Mouse (Mus musculus): Measurements from ENCODE around the gene Zc3h10.
A peak's percentile ranks its signal among the peaks of the same experiment; 100 is the strongest.

Zc3h10 gene

DNA sequence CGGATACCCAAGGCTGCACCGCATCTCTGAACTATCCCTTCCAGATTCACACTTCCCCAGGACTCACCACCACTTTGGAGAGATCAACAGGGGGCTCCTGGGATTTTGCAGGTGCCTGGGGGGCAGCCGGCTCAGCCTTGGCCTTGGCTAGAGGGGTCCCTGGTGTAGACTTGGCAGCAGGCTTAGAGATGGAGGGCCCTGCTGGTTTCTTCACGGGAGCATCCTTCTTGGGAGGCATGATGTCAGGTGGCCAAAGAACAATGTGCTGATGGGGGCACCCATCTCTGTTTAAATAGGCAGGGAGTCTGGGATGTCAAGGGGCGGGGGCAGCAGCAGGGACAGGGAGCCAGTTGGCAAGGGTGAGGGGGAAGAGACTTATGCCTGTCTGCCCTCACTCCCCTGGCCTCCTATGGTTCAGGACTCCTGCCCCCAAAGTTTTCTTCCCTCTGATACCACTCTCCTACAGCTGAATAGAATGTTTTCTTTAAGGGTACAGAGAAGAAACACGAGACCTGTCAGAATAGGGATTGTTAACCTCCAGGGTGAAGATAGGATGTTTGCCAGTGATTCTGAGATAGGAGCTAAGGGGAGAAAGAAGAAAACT, 50.3 kb downstream of the Zc3h10 start:
- no peak for DNase-seq (ENCODE audit: low spot score in 2 of 2)

DNA sequence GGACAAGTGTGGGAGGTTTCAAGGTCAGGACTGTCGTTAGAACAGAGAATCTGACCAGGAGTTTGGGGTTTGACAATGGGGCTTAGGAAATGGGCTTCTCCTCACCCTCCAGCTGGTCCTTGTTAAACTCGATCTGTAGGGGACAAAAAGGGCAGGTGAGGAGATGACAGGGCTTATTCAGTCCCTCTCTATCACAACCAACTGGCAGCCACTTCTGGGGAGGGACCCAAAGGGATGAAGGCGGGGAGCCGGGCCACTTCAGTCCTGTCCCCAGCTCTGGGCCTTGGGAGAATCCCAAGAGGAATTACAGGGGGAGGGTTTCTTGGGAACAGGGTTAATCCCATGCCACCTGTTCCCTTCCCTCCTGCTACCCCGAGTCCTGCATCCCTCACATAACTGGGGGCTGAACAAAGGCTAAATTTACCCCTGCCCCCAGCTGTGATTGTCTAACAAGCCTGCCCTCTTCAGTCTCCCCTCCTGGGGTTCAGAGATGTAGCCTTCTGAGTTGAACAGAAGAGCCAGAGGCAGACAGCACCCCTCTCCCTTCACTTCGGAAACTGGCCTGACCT, 51.0 kb downstream of the Zc3h10 start:
- DNase-seq (ENCODE audit: low spot score in 2 of 2) = no peak

DNA sequence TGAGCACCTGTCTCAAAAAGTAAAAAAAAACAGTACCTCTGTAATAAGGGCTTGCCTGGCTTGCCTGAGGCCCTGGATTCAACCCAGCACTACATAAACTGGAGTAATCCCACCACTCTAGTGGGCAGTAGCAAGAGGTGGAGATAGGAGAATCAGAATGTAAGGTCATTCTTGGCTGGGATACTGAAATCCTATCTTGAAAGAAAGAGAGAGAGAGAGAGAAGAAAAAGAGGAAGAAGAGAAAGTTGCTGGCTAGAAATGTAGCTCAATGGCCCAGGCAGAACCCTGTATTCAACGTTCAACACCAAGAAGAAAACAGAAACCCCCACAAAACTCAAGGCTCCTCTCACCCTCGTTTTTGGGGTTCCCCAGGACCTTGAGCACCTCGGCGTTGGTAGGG, 51.7 kb downstream of the Zc3h10 start:
- no peak for DNase-seq (ENCODE audit: low spot score in 2 of 2)

DNA sequence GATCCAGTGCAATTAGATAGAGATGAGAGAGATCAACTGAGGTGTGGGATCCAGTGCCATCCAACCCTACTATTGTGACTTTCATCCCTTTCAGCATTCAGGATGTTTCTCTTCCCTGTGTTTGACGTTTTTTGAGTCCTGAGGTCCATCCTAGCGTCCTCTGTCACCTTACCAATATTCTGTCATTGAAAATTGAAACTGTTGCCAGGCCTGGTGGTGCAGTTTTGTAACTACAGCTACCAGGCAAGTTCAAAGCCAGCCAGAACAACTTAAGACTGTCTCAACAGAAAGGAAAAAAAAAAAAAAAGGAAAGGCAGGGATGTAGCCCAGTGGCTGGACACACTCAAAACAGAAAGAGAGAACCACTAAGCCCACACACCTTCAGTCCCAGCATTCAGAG, 52.3 kb downstream of the Zc3h10 start:
- peak in 1 of 2 experiments; percentile 31 for DNase-seq (ENCODE audit: low spot score in 2 of 2)

DNA sequence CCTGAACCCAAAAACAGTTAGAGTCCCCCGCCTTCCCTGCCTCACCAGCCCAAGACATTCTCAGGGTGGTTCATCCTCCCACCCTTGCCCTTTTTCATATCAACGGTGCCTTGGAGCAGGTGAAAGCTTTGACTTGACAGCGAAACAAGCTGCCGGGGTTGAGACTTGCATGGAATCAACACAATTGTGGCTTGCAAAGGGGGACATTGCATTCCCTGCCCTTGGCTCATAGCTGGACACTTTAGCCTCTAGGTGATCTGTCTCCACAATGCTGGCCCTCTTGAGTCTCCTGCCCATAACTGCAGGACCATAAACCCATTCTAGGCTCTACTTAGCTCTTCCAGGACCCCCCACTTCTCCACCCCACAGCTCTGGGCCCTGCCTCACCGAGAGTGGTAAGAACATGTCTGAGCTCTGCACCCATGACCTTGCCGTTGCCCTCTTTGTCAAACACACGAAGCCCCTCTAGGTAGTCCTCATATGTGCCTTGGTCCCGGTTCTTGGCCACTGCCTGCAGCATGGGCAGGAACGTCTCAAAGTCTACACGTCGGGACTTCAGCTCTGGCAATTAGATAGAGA, 52.8 kb downstream of the Zc3h10 start:
- DNase-seq (ENCODE audit: low spot score in 2 of 2) = no peak

DNA sequence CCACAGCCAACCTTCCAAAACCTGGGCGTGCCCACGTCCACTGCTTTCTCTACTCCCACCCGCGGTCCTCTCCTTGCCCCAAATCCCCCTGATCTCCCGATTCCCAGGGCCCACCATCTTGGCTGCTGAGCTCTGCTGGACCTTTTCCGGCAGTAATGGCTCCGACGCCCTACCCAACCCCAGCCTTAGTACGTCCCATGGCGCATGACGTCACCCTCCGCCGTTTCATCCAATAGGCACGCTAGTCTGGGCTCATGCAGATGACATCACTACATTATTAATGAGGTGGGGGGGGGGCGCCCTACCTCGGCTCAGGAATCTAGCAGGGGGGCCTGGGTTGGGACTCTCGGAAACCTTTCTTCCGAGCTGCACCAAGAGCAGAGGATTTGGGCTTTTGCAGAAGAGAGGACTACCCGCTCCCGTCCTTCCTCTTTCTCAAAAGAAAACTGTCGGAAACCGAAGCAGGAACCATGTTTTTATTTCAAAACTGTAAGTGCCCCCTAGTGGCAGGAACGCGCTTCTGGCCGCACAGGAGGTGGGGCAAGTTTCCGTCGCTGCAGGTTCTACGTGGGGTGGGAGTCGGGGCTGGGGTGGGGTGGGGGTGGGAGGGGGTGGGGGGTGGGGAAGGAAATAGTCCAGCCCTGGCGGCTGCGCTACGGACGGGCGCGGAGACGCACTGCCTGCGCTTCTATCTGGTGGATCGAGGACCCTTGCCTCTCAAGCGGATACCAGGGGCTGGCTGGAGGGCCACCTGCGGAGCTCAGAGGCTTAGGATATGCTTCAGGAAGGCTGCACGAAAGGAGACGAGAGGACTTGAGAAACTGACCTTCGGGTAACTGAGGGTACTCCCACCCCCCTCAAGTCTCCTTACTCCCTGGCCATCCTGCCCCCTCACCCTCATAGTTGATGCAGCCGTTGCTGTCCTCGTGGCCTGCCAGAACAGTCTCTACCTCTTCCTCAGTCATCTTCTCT, 53.6 kb downstream of the Zc3h10 start, which contains the start of gene Myl6:
Gene Myl6 (minus strand): TSS at position 451 of the 972 bp plus-strand sequence.
- DNase-seq (ENCODE audit: low spot score in 2 of 2) = peak; percentile 97

DNA sequence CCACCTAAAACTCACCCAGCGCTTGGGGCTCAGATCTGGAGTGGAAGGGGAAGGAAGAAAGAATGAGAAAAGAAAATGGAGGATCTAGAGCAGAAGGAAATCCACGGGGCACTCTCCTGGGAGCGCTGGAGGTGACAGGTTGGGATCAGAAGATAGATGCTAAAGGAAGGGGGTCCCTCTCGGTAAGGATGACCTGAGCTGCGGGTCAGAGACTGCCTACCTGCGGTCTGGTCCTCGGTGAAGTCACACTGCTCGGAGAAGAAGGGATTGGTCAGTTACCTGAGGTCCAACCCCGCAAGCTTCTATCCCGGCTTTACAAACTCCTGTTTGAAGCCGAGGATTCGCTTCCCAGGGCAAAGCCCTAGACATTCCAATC, 54.3 kb downstream of the Zc3h10 start:
- DNase-seq (ENCODE audit: low spot score in 2 of 2) = peak in 1 of 2 experiments; percentile 32

DNA sequence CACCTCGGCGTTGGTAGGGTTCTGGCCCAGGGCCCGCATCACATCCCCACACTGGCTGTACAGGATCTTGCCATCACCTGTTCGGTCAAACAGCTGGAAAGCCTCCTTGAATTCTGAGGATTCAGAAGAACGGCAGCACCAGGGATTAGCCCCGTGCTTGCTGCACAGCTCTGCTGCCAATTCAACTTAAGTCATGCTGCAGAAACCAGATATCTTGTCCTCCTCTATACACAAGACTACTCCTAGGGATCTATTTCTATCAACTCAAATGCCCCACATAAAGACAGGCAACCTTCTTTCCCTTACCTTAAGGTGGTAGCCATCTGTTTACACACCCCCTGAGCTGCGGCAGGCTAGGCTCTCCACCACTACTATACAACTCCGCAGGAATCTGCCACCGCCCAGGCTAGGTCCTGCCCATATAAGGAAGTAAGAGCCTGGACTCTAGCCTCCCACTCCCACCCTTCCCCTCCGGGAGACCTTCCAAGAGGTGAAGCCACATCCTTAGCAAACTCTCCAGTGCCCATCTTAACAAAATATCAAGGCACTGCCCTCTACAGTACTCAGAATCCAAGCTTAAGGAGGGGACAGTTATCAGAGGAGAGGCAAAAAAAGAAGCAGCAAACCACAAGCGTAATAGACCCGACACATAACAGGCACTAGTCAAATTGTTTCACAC, 54.8 kb downstream of the Zc3h10 start:
- DNase-seq (ENCODE audit: low spot score in 2 of 2) = no peak

DNA sequence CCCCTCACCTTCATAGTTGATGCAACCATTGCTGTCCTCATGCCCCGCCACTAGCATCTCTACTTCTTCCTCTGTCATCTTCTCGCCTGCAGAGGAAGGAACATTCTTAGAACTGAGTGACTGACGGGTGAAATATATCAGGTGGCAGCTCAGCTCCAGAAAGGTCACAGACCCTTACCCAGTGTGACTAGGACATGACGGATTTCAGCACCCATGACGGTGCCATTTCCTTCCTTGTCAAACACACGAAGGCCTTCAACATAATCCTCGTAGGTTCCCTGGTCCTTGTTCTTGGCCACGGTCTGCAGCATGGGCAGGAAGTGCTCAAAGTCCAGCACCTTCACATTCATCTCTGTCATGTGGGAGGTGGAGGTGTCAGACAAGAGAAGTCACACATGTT, 55.5 kb downstream of the Zc3h10 start:
- peak in 1 of 2 experiments; percentile 32 for DNase-seq (ENCODE audit: low spot score in 2 of 2)

Measured in natural killer cell, adult 2 months (primary cell).